Mouse (Mus musculus) adrenal gland, postnatal 10 days (tissue): ENCODE data around the gene Abcc5. TPM values are rescaled to one million over a fixed set of nuclear protein-coding genes. Genes with fewer than 3 reads are reported as not detected.
"Not testable (repeated sequence)": the region's sequence is repeated elsewhere in the genome, so short reads cannot be mapped to it uniquely, and the experiment has no call there.

Experiments used
- DNase-seq: peaks from one replicate; pipeline ENCODE4 v3.0.0; 2021; ENCODE audit warnings: mixed read lengths
- total RNA-seq, 2 experiments: library from RNA; stranded (reverse); gene quantifications; 2 replicates each; pipeline ENCODE4 v1.2.3; 2021

The Abcc5 gene
- total RNA-seq, 2 experiments from 2014 or later: 43.6 to 59.3 TPM

GRCm38 (mm10) chr16:20424226-20424663 lies 1.9 kb downstream of the Abcc5 start:
- no peak for DNase-seq

GRCm38 (mm10) chr16:20422938-20423730 lies 3.1 kb downstream of the Abcc5 start:
- DNase-seq: no peak

GRCm38 (mm10) chr16:20418054-20418453 lies 8.1 kb downstream of the Abcc5 start:
- DNase-seq: no peak

- no peak for DNase-seq
Measured at GRCm38 (mm10) chr16:20416262-20416661, 9.9 kb downstream of the Abcc5 start.

GRCm38 (mm10) chr16:20415804-20416203 lies 10.4 kb downstream of the Abcc5 start:
- DNase-seq: no peak

GRCm38 (mm10) chr16:20415211-20415610 lies 11.0 kb downstream of the Abcc5 start:
- DNase-seq: peak; percentile 42

GRCm38 (mm10) chr16:20413870-20414331 lies 12.3 kb downstream of the Abcc5 start:
- DNase-seq: no peak

GRCm38 (mm10) chr16:20411958-20412570 lies 14.1 kb downstream of the Abcc5 start:
- no peak for DNase-seq

GRCm38 (mm10) chr16:20405335-20405734 lies 20.9 kb downstream of the Abcc5 start:
- DNase-seq: no peak

- DNase-seq: no peak
Measured at GRCm38 (mm10) chr16:20403327-20403726, 22.9 kb downstream of the Abcc5 start.

- DNase-seq: peak; percentile 28
Measured at GRCm38 (mm10) chr16:20401592-20401991, 24.6 kb downstream of the Abcc5 start.

- no peak for DNase-seq
Measured at GRCm38 (mm10) chr16:20400707-20401591, 25.2 kb downstream of the Abcc5 start.

GRCm38 (mm10) chr16:20396851-20397250 lies 29.3 kb downstream of the Abcc5 start:
- DNase-seq: no peak

- no peak for DNase-seq
Measured at GRCm38 (mm10) chr16:20395216-20395907, 30.8 kb downstream of the Abcc5 start.

- DNase-seq: no peak
Measured at GRCm38 (mm10) chr16:20391753-20392152, 34.4 kb downstream of the Abcc5 start.

GRCm38 (mm10) chr16:20390233-20390632 lies 36.0 kb downstream of the Abcc5 start:
- no peak for DNase-seq

GRCm38 (mm10) chr16:20381031-20381430 lies 45.2 kb downstream of the Abcc5 start:
- DNase-seq: peak; percentile 42

- DNase-seq: no peak
Measured at GRCm38 (mm10) chr16:20375341-20375740, 50.9 kb downstream of the Abcc5 start.

- no peak for DNase-seq
Measured at GRCm38 (mm10) chr16:20371731-20372130, 54.5 kb downstream of the Abcc5 start.

- no peak for DNase-seq
Measured at GRCm38 (mm10) chr16:20368221-20368620, 58.0 kb downstream of the Abcc5 start.

- DNase-seq: no peak
Measured at GRCm38 (mm10) chr16:20362121-20362520, 64.1 kb downstream of the Abcc5 start.

GRCm38 (mm10) chr16:20361496-20361895 lies 64.7 kb downstream of the Abcc5 start:
- not testable (repeated sequence) for DNase-seq
